Mouse (Mus musculus) lung, postnatal 25 days (tissue): Measurements from ENCODE around the gene Coq9.

Experiments used
- DNase-seq: peaks from one replicate; pipeline ENCODE4 v3.0.0; 2022; ENCODE audit warnings: low spot score

Coq9 gene

GRCm38 (mm10) chr8:94870003-94870402 lies 31.9 kb downstream of the Coq9 start:
- DNase-seq: no peak

- no peak for DNase-seq
Observed at GRCm38 (mm10) chr8:94870474-94871107, 32.5 kb downstream of the Coq9 start.

DNA sequence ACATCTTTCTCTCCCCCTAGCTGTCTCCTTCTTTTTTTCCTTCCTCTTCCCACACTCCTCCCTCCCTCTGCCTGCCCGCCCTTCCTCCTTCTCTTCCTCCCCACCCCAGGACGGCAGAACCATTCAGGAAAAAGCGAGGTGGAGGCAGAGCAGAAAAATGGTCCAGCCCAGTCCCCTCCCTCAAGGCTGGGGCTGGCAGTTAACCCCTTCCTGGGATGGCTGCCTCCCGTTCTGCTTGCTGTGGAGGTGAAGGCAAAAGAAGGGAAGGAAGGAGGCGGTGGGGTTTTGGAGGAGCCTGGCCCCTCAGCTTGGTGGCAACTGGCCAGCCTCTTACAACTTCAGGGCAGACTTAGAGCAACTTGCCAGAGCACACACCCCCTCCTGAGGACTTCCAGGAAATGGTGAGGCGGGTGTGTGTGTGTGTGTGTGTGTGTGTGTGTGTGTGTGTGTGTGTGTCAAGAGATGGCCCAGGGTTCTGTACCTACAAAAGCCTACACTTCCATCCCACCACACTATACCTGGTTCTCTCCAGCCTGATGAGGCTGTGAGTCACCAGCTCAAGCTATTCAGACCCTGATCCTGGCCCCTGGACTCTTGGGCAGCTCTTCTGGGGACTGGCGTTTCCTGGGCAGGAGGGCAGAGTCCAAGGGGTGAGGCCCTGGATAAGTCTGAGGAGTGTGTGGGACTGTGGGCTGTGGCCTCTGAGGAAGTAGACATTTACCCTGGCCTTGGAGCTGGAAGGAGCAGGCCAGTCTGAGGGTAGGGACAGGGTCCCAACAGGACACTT lies 33.2 kb downstream of the Coq9 start:
- DNase-seq: peak; percentile 80

GRCm38 (mm10) chr8:94872156-94872555 lies 34.0 kb downstream of the Coq9 start:
- DNase-seq: no peak

- no peak for DNase-seq
Observed at GRCm38 (mm10) chr8:94872576-94872975, 34.5 kb downstream of the Coq9 start.

DNA sequence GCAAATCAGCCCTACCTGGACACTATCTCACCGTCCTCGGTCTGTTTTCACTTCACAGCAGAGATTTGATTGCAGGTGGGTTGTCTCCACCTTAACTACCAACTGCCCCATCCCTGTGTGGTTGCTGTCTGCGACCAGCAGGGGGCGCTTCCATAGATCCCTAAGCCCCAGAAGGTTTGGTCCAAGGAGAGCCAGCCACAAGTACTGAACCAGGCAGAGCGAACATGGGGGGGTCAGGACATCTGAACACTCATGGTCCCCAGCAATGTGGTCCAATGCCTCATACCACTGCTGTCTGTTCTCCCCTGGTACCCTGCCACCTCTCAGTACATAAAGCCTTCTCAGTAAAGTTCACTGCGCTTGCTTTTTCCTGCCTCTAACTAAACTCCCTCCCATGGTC lies 36.2 kb downstream of the Coq9 start:
- DNase-seq: peak; percentile 80

- peak; percentile 36 for DNase-seq
Observed at GRCm38 (mm10) chr8:94875096-94875870, 37.2 kb downstream of the Coq9 start.

- no peak for DNase-seq
Observed at GRCm38 (mm10) chr8:94875871-94876150, 37.7 kb downstream of the Coq9 start.

- DNase-seq: peak; percentile 88
Observed at GRCm38 (mm10) chr8:94876197-94876730, 38.1 kb downstream of the Coq9 start, which contains the start of gene Dok4. Gene Dok4 (minus strand): TSS chr8:94876330.

DNA sequence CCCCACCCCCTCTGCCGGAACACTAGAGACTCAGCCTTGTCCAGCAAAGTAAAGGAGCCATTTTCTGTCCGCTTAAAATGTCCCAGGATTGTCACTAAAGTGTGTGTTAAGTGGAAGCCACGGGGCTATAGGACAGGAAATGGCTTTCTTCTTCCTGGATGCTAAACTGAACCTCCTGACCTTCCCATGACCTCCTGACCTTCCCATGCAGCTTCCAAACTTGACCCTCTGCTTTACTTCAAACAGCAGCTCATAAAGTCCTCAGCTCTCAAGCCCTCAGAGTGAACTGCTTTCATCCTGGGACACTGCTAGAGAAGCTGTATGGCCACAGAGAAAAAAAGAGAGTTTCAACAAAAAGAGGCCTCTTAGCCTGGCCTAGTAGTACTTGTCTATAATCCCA lies 38.7 kb downstream of the Coq9 start:
- peak; percentile 12 for DNase-seq

- DNase-seq: no peak
Observed at GRCm38 (mm10) chr8:94880742-94881141, 42.6 kb downstream of the Coq9 start.

GRCm38 (mm10) chr8:94888383-94889036 lies 50.4 kb downstream of the Coq9 start:
- DNase-seq: no peak

DNA sequence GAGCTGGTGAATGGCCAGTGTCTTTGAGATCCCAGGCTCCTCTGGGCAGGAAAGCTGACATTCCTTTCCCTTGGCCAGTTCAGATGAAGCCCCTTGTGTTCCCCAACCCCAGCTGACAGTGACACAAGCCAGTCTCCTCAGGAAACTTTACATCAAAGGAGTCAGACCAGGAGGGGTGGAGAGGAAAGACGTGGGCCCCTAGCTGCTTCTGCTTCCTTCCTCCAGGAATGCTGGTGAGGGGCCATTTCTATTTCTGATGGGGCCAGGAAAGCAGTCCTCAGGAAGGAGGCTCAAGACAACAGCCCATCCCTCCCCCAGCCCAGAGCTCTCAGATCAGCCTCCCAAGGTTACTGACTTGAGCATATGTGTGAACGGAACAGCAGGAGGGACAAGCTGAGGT lies 54.8 kb downstream of the Coq9 start:
- no peak for DNase-seq

DNA sequence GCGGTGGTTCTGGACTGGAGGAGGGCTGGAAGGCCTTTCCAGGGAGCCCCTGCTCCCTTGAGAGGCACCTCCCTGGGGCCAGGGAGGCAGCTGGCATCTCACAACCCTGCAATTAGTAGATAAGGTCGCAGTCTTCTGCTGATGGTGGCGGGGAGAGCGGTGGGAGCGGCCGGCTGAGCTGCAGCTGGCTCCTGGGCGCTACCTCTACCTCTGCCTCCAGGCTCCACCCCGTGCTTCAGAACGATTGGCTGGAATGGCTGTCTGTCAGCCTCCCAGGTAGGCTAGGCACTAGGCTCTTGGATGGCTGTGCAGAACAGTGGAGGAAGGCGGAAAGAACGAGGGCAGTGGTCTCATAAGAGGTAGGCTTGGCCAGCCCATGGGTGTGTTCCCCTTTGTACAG lies 61.1 kb downstream of the Coq9 start:
- DNase-seq: peak; percentile 57

DNA sequence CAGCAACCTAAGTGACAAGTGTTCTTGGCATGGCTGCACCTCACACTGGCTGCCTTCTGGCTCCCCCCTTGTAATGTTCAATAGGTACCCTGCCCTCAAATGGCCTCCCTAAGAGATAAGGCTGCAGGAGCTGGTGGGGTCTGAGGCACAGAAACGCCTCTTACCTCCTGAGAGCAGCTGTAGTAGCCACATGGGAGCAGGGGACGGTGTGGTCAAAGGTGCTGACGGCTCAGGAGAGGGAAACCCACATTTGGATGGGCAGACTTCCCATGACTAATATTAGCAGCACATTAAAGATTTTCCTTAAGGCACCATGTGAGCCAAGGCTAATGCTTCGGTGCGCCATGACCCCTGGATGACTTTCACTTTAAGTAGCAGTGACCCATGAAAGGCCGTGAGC lies 62.5 kb downstream of the Coq9 start:
- no peak for DNase-seq

DNA sequence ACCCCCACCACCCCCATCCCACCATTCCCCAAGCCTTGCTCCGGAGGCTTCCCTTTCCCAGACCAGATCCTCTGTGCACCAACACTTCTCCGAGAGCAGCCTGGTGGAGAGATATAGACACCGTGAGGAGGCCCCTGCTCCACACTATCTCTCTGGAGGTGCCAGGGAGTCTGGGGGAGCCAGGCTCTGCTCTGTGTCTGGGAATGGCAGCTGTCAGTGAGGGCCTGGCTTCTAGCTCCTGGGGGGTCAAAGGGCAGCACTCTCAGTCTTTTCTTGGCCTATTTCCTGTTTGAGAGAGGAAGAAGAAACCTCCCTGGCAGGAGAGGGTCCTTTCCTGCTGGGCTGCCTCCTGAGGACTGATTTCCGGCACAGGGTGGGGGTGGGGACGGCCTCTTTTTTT lies 62.9 kb downstream of the Coq9 start:
- DNase-seq: no peak

DNA sequence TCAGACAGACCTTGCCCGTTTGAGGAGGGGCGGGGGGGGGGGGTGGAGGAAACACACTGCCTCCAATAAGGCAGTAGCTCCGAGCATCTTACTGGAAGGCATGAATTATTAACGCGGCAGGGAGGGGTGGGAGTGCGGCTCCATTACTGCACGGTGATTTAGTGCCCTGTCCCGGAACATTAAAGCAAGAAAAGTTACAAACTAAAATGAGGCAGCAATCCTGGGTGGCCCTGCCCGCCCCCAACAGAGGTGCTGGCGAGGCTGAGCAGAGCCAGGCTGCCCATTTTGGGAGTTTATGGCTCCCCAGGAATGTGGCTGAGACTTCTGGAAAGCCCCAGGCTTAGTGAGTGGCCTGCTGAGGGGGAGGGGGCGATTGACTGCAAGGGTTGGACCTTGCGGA lies 65.6 kb downstream of the Coq9 start:
- DNase-seq: no peak
